Comparison of ENCODE assay signal across 29 mouse cellular contexts in the genomic region with DNA sequence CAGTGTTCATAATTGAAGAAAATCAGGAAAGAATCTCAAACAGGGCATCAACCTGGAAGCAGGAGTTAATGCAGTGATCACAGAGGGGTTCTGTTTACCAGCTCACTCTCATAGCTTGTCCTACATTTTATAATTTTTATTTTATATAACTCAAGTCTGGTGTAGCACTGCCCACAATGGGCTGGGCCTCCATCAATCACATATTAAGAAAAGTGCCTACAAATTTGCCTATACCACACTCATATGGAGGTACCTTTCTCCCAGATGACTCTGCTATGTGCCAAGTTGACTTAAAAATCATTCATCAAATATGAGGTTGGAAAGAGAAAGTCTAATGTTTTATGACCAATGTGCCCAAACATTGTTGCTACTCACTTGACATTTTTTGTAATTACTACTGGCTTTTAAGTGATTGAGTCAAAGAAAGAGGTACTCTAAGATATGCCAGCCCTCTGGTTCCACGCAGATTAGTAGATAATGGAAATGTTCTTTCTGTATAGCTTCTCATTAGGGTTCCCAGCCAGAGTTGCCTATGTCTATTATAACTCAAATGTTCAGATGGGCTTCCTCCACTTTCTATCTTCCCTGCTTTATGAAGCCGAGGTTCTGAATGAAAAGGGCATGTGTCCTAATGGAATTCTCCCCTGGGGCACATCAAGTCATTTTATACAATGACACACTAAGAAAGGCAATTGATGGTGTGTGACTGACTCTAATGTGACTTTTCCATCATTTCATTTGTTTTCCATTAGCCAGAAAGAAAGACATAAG.
DNase-seq lines count a peak whose midpoint lies in the region; ATAC-seq and TF ChIP-seq lines count a peak whose summit lies in the region.
"Had no signal": no experiment of that assay in that cellular context is flagged by ENCODE, and none has a peak within 500 bp of the region (broad histone marks: within the 10 kb centered on the region; RNA-seq: fewer than 3 reads in every experiment).

No protein-coding gene starts in this region.

- no peak for TF ChIP-seq CTCF in brain, embryonic 14.5 days (IDR thresholded peaks at IDR 0.05; ENCODE audit: borderline replicate concordance, extremely low read depth, insufficient read depth, insufficient read length)
- TF ChIP-seq CTCF in layer of hippocampus, adult 2 months (conservative IDR thresholded peaks at IDR 0.05), result no peak

- H3K36me3 ChIP-seq in hindbrain, embryonic 11.5 days (ENCODE audit: control insufficient read depth, insufficient read depth, low read length), result no peaks in the 10 kb centered on the region
- H3K36me3 ChIP-seq in hindbrain, embryonic 10.5 days, result no peaks in the 10 kb centered on the region
- H3K36me3 ChIP-seq in hindbrain, embryonic 12.5 days, result no peaks in the 10 kb centered on the region
- H3K36me3 ChIP-seq: embryonic facial prominence, embryonic 10.5 days; kidney, embryonic 15.5 days; limb, embryonic 12.5 days; midbrain, embryonic 13.5 days had no signal

- no peak overlapping the region for H3K9ac ChIP-seq in hindbrain, embryonic 11.5 days (ENCODE audit: low read depth, low read length)
- H3K9ac ChIP-seq in hindbrain, embryonic 12.5 days, result no peak overlapping the region
- H3K9ac ChIP-seq: forebrain, postnatal 0 days; kidney, embryonic 15.5 days; limb, embryonic 12.5 days; liver, postnatal 0 days; midbrain, embryonic 13.5 days had no signal

- WGBS in hindbrain, embryonic 11.5 days, result 26% methylated on average over 2 of the region's 2 CpGs
- WGBS in hindbrain, embryonic 10.5 days, result 20% methylated on average over 2 of the region's 2 CpGs
- 34% methylated on average over 2 of the region's 2 CpGs for WGBS in hindbrain, embryonic 12.5 days

- H3K9me3 ChIP-seq in hindbrain, embryonic 11.5 days (ENCODE audit: control insufficient read depth, low read length), result no peaks in the 10 kb centered on the region
- H3K9me3 ChIP-seq in hindbrain, embryonic 10.5 days, result no peaks in the 10 kb centered on the region
- no peaks in the 10 kb centered on the region for H3K9me3 ChIP-seq in hindbrain, embryonic 12.5 days (replicated peaks)
- H3K9me3 ChIP-seq: embryonic facial prominence, embryonic 10.5 days; kidney, embryonic 15.5 days; limb, embryonic 12.5 days; midbrain, embryonic 13.5 days had no signal

- no peaks in the 10 kb centered on the region for H3K4me1 ChIP-seq in hindbrain, embryonic 11.5 days (replicated peaks; ENCODE audit: control insufficient read depth, insufficient read depth, low read length)
- 0 out of 2 replicates have a peak, but pooled peaks cover 8% of the 10 kb centered on the region for H3K4me1 ChIP-seq in hindbrain, embryonic 10.5 days (replicated peaks)
- no peaks in the 10 kb centered on the region for H3K4me1 ChIP-seq in hindbrain, embryonic 12.5 days
- H3K4me1 ChIP-seq: embryonic facial prominence, embryonic 10.5 days; kidney, embryonic 15.5 days; limb, embryonic 12.5 days; midbrain, embryonic 13.5 days had no signal

- peak overlapping the region; percentile 24; the same call in 1 of the 2 replicates for H3K27ac ChIP-seq in hindbrain, embryonic 11.5 days (ENCODE audit: low read depth, low read length)
- H3K27ac ChIP-seq in hindbrain, embryonic 10.5 days, result no peak overlapping the region
- peak overlapping the region; percentile 30; the same call in 1 of the 2 replicates for H3K27ac ChIP-seq in hindbrain, embryonic 12.5 days
- no peak overlapping the region for H3K27ac ChIP-seq in layer of hippocampus, adult 2 months
- H3K27ac ChIP-seq: embryonic facial prominence, embryonic 10.5 days; kidney, embryonic 15.5 days; limb, embryonic 12.5 days; midbrain, embryonic 13.5 days had no signal

- no peak overlapping the region for H3K4me3 ChIP-seq in hindbrain, embryonic 11.5 days (ENCODE audit: low read depth, low read length)
- no peak overlapping the region for H3K4me3 ChIP-seq in hindbrain, embryonic 10.5 days
- no peak overlapping the region for H3K4me3 ChIP-seq in hindbrain, embryonic 12.5 days
- no peak overlapping the region for H3K4me3 ChIP-seq in layer of hippocampus, adult 2 months
- H3K4me3 ChIP-seq: embryonic facial prominence, embryonic 10.5 days; kidney, embryonic 15.5 days; limb, embryonic 12.5 days; midbrain, embryonic 13.5 days; myocyte had no signal

- peak; percentile 54 for DNase-seq in hindbrain, embryonic 11.5 days (ENCODE audit: low spot score)
- no peak for DNase-seq in hindbrain, embryonic 10.5 days (ENCODE audit: low spot score)
- peak; percentile 36 for DNase-seq in brain, embryonic 14.5 days (ENCODE audit: low read depth)
- peak; percentile 49 for DNase-seq in mesoderm, embryonic 11.5 days (ENCODE audit: low read depth, low spot score)
- no peak for DNase-seq in layer of hippocampus, adult 2 months (ENCODE audit: low spot score in 2 of 2)
- DNase-seq in lung, postnatal 10 days, result no peak
- DNase-seq: adrenal gland, postnatal 36 days; cerebellum, adult 11-12 months; cerebellum, postnatal 10 days; forebrain, postnatal 0 days; gastrocnemius, postnatal 14 days; heart, adult 11 months; kidney, postnatal 36 days; liver, postnatal 0 days; right cerebral cortex, adult 18-20 months; right cerebral cortex, postnatal 4 days; thymus, adult 18-20 months; thymus, postnatal 4 days had no signal

- H3K4me2 ChIP-seq in hindbrain, embryonic 11.5 days (replicated peaks; ENCODE audit: low read depth, low read length), result no peak overlapping the region
- no peak overlapping the region for H3K4me2 ChIP-seq in hindbrain, embryonic 12.5 days (replicated peaks)
- H3K4me2 ChIP-seq: heart, embryonic 11.5 days; kidney, embryonic 15.5 days; limb, embryonic 12.5 days; liver, embryonic 11.5 days; midbrain, embryonic 13.5 days had no signal

- H3K27me3 ChIP-seq in hindbrain, embryonic 11.5 days (ENCODE audit: control insufficient read depth, insufficient read depth, low read length), result no peaks in the 10 kb centered on the region
- H3K27me3 ChIP-seq in hindbrain, embryonic 10.5 days (ENCODE audit: insufficient read depth, poor library complexity, severe bottlenecking), result no peaks in the 10 kb centered on the region
- H3K27me3 ChIP-seq in hindbrain, embryonic 12.5 days, result no peaks in the 10 kb centered on the region
- H3K27me3 ChIP-seq: kidney, embryonic 15.5 days; limb, embryonic 12.5 days; midbrain, embryonic 13.5 days had no signal

- ATAC-seq in hindbrain, embryonic 11.5 days (ENCODE audit: low FRiP score), result peak; percentile 85
- peak; percentile 92 for ATAC-seq in hindbrain, embryonic 12.5 days (ENCODE audit: low FRiP score)
- ATAC-seq: CD4-positive, CD25-positive, alpha-beta regulatory T cell, adult 4 months; forebrain, postnatal 0 days; intestine, postnatal 0 days; liver, postnatal 0 days; lung, postnatal 0 days; midbrain, embryonic 13.5 days had no signal

- TF ChIP-seq POLR2A in brain, embryonic 14.5 days (IDR thresholded peaks at IDR 0.05; ENCODE audit: borderline replicate concordance, extremely low read depth, insufficient read depth, insufficient read length, poor library complexity, severe bottlenecking), result no peak

Comparison
In these comparisons a context has a peak if more than half of its experiments do, and no peak if none do; other contexts are left out.
1. DNase-seq: peak in hindbrain, embryonic 11.5 days (single experiment), brain, embryonic 14.5 days (single experiment) and mesoderm, embryonic 11.5 days (single experiment); none in hindbrain, embryonic 10.5 days (single experiment), layer of hippocampus, adult 2 months (0 of 2) and lung, postnatal 10 days (single experiment).
2. H3K27ac ChIP-seq: peak in hindbrain, embryonic 11.5 days (single experiment) and hindbrain, embryonic 12.5 days (single experiment); none in hindbrain, embryonic 10.5 days (single experiment) and layer of hippocampus, adult 2 months (single experiment).